Mouse (Mus musculus): Measurements from ENCODE around the gene Adarb2.

- TF ChIP-seq CTCF (IDR thresholded peaks at IDR 0.05; ENCODE audit: low read depth) (no peak), EP300 (optimal IDR thresholded peaks at IDR 0.05) (no peak)
These were observed 313.5 kb downstream of the Adarb2 start for GRCm38 (mm10) chr13:8515979-8516715.
